Mouse (Mus musculus) heart, postnatal 0 days (tissue): ENCODE results near the gene Grb2. TPM values are rescaled to one million over a fixed set of nuclear protein-coding genes. Genes with fewer than 3 reads are reported as not detected.

ENCODE experiments used
- ATAC-seq: fragments of 200-750 bp; cut with Nextera tagmentation; 2 replicates; pipeline ENCODE4 v1.8.0; 2017; ENCODE audit warnings: low read depth, moderate number of reproducible peaks, moderate library complexity; ENCODE audit not compliant: insufficient read depth
- DNase-seq: peaks from one replicate; pipeline ENCODE4 v3.0.0-alpha.2; 2016; ENCODE audit warnings: low spot score
- H3K27ac ChIP-seq: fragments of 300-500 bp; sonication (generic); 2 replicates; pipeline ENCODE4 v1.5.1; 2014; ENCODE audit warnings: low read depth, mild to moderate bottlenecking
- H3K27me3 ChIP-seq: fragments of 300-500 bp; sonication (generic); 2 replicates; pipeline ENCODE4 v1.6.1; 2014; ENCODE audit warnings: low read length, mixed read lengths; ENCODE audit not compliant: control insufficient read depth, insufficient read depth
- H3K36me3 ChIP-seq: fragments of 300-500 bp; sonication (generic); replicated peaks from 2 replicates; pipeline ENCODE4 v1.6.1; 2014; ENCODE audit warnings: low read length, mixed read lengths; ENCODE audit not compliant: control insufficient read depth, insufficient read depth
- H3K4me1 ChIP-seq: fragments of 300-500 bp; sonication (generic); 2 replicates; pipeline ENCODE4 v1.6.1; 2014; ENCODE audit warnings: antibody characterized with exemption; ENCODE audit not compliant: control insufficient read depth, insufficient read depth
- H3K4me2 ChIP-seq: fragments of 300-500 bp; sonication (generic); 2 replicates; pipeline ENCODE4 v1.6.1; 2014; ENCODE audit warnings: low read depth, mild to moderate bottlenecking, low read length, moderate library complexity
- H3K4me3 ChIP-seq: fragments of 300-500 bp; sonication (generic); 2 replicates; pipeline ENCODE4 v1.5.1; 2014; ENCODE audit warnings: low read depth, low read length
- H3K9ac ChIP-seq: fragments of 300-500 bp; sonication (generic); replicated peaks from 2 replicates; pipeline ENCODE4 v1.6.1; 2014; ENCODE audit warnings: low read depth, low read length, mixed read lengths
- H3K9me3 ChIP-seq: fragments of 300-500 bp; sonication (generic); replicated peaks from 2 replicates; pipeline ENCODE4 v1.6.1; 2016; ENCODE audit warnings: low read length; ENCODE audit not compliant: control insufficient read depth
- CTCF ChIP-seq: IDR thresholded peaks from 2 replicates; pipeline ENCODE4 v1.5.1; 2016; ENCODE audit warnings: antibody characterized with exemption, control low read depth, low read depth
- EP300 ChIP-seq: IDR thresholded peaks from 2 replicates; pipeline ENCODE4 v1.6.1; 2016; ENCODE audit warnings: antibody characterized with exemption, low read depth
- WGBS: fragments of 180-500 bp; shearing (Covaris S2); extraction: QIAGEN DNeasy Blood & Tissue Kit; methylation state at CpG from one replicate; pipeline ENCODE4 v1.1.7; 2014; 5-methylcytosine and 5-hydroxymethylcytosine counted together
- polyA plus RNA-seq: library from polyadenylated mRNA; unstranded; fragments of >200 nt; fragmentation: Nextera tagmentation; extraction: Ambion mirVana; gene quantifications from 2 replicates; pipeline ENCODE4 v1.2.1, GENCODE M21; 2015
- total RNA-seq: library from RNA; depleted of rRNA; stranded (reverse); fragments of >200 nt; gene quantifications from 2 replicates; pipeline ENCODE4 v1.2.3, GENCODE M21; 2014; ENCODE audit warnings: low replicate concordance

Grb2 gene
- total and polyA plus RNA-seq, 2 experiments from 2014 or later: 96.9 to 126 TPM

DNA sequence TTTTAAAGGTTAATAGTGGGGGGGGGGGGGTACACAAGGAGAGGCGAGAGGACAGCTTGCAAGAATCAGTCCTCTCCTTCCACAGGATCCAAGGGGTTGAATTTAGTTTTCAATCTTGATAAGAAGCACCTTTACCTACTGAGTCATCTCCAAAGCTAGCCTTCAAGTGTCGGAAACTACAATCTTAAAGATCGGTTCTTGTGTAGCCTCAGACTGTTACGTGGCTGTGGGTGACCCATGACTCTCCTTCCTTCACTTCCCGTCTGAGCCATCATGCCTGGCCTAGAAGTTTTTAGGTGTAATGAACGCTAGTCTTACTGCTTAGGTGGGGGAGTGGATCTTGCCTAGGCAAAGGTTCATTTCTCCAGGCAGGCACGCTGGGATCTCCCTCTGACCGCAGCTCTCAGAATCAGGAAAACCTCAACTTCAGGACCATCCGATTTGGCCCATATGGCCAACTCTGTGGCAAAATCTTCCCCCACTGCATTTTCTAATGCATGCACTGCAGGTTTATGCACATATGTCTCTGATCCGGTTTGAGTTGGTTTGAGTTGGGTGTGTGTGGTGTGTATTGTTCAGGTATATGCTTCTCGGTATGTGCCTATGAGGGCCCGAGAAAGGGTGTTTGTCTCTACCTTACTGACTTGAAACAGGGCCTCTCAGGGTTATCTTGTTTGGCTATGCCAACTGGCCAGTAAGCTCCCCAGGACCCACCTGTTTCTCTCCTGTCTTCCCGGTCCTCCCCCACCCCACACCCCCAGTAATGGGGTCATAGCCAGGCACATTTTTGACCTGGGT lies 78.5 kb downstream of the Grb2 start:
- no peak for TF ChIP-seq CTCF
- TF ChIP-seq EP300: no peak
- H3K4me2 ChIP-seq: no peak overlapping the region
- WGBS: 79% methylated on average over 13 of the region's 13 CpGs
- H3K27me3 ChIP-seq: no peaks in the 10 kb centered on the region
- no peak overlapping the region for H3K4me3 ChIP-seq
- H3K9me3 ChIP-seq: no peaks in the 10 kb centered on the region
- no peaks in the 10 kb centered on the region for H3K36me3 ChIP-seq
- H3K27ac ChIP-seq: no peak overlapping the region
- H3K4me1 ChIP-seq: peaks cover 5% of the 10 kb centered on the region; the same call in 1 of the 2 replicates
- ATAC-seq (no peak), DNase-seq (no peak)
- H3K9ac ChIP-seq: no peak overlapping the region

DNA sequence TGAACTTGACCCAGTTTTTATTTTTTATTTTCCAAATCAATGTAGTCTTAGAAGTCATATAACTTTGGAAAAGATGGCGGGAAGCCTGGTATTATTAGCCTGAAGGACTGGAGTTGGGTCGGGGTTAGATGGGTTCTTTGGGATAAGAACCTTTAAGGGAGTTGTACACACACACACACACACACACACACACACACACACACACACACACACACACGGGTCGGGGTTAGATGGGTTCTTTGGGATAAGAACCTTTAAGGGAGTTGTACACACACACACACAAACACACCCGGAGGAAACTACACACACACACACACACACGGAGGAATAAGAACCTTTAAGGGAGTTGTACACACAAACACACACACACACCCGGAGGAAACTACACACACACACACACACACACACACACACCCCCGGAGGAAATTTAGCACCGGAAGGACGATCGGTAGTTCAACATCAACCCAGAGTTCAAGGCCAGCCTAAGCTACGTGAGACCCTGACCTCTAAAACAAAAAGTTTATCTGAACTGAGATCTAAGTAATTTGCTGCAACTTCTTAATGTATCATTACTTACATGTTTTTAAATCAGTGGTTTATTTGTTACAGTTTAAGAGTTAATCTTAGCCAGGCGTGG lies 79.8 kb downstream of the Grb2 start:
- Histone ChIP-seq H3K9me3 (no peaks in the 10 kb centered on the region), H3K4me3 (peak overlapping the region; percentile 81), H3K27ac (peak overlapping the region; percentile 19; the same call in 1 of the 2 replicates), H3K9ac (0 out of 2 replicates have a peak overlapping the region, but pooled peaks have one; percentile 34), H3K4me2 (peak overlapping the region; percentile 53), H3K4me1 (peaks cover 5% of the 10 kb centered on the region; the same call in 1 of the 2 replicates), H3K27me3 (no peaks in the 10 kb centered on the region), H3K36me3 (peaks cover 3% of the 10 kb centered on the region; the same call in 1 of the 2 replicates)
- TF ChIP-seq CTCF (no peak), EP300 (0 out of 2 replicates have a peak, but pooled peaks have one; percentile 6)
- DNase-seq (no peak), ATAC-seq (no peak)
- 51% methylated on average over 13 of the region's 13 CpGs for WGBS

DNA sequence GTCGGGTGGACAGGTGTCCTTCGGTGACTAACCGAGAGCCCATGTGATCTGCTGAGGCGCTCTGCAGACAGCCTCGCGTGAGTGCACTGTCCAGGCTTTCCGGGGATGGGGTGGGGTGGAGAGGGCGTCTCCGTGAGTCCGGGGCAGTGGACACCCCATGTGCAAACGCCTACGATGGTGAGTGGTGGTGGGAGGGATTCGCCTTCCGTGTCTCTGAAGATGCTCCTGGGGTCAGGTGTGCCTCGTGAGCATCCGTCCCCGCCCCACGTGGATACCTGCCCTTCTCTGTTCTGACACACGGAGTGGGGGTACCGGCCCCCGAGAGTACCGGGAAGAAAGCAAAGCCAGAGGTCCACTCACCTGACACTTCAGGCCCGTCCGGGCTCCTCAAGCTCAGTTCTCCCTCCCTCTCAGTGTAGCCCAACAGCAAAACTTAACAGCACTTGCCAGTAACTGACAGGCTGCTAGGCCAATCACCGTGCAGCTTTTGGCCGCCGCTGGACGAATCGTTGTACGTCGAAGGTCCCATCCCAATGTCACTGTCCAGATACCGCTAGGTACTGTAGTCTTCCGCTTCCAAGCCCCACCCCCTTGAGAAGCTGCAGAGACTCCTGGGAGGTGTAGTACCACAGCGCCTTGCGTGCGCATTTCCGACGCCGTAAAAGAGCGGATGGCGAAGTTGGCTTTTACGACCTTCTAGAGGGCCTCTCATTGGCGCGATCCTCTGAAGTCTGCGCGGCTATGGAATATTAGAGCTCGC lies 80.5 kb downstream of the Grb2 start, which contains the start of gene Slc25a19:
Slc25a19 (minus strand) TSS at position 591 of the 760 bp plus-strand sequence.
- peaks cover 5% of the 10 kb centered on the region; the same call in 1 of the 2 replicates for H3K4me1 ChIP-seq
- peaks cover 10% of the 10 kb centered on the region for H3K36me3 ChIP-seq
- H3K4me2 ChIP-seq: peak within 1 kb of the TSS; percentile 94
- DNase-seq: peak; percentile 100
- peak within 1 kb of the TSS; percentile 81 for H3K4me3 ChIP-seq
- under 1% methylated on average over 47 of the region's 47 CpGs for WGBS
- no peaks in the 10 kb centered on the region for H3K27me3 ChIP-seq
- peak within 1 kb of the TSS; percentile 60 for H3K27ac ChIP-seq
- TF ChIP-seq CTCF (no peak), EP300 (0 out of 2 replicates have a peak, but pooled peaks have one; percentile 18)
- ATAC-seq: peak; percentile 99
- peak within 1 kb of the TSS; percentile 63 for H3K9ac ChIP-seq
- no peaks in the 10 kb centered on the region for H3K9me3 ChIP-seq

DNA sequence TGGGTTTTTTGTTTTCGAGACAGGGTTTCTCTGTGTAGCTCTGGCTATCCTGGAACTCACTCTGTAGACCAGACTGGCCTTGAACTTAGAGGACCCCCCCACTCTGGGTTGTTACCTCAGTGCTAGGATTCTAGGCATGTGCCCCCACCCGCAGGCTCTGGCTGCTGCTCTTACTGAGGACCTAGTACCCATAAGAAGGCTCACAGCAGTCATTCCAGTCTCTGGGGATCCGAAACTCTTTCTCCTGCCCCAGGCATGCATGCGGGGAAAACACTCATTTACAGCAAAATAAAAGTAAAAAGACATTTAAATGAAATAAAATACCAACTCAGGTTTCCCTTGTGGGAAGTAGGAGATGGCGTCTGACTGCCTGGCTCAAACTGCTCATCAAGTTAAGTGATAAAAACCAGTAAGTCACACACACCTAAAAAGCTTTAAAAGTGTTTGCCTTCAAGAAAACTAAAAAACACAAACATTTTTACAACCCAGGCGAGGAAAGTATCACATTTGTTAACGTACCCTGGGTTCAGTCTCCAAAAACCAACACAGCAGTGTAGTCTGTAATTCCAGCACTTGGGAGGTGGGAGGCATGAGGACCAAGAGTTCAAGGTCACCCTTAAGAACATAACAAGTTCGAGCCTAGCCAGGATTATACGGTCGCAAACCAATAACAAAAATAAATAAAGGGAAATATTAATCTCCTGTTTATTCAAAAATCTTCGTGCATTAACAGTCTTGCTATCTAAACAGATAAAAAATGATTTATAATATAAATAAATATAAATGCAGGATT lies 81.4 kb downstream of the Grb2 start:
- no peak for DNase-seq
- Histone ChIP-seq H3K9me3 (no peaks in the 10 kb centered on the region), H3K9ac (peak overlapping the region; percentile 63), H3K4me3 (peak overlapping the region; percentile 81), H3K27ac (peak overlapping the region; percentile 60), H3K4me2 (peak overlapping the region; percentile 94), H3K4me1 (peaks cover 5% of the 10 kb centered on the region; the same call in 1 of the 2 replicates), H3K27me3 (no peaks in the 10 kb centered on the region), H3K36me3 (peaks cover 19% of the 10 kb centered on the region)
- no peak for ATAC-seq
- 50% methylated on average over 11 of the region's 11 CpGs for WGBS
- TF ChIP-seq CTCF: no peak
- no peak for TF ChIP-seq EP300
